Mouse (Mus musculus): ENCODE measurements at regions not wholly inside any gene's neighbourhood (a gene's known extent, or its start where the extent isn't known, plus 50 kb on each side); places are given as distances from the start of the nearest gene placed in this dataset.

GRCm38 (mm10) chr5:76080429-76080828, 59.6 kb upstream of the Srd5a3 start:
- TF ChIP-seq CTCF (IDR thresholded peaks at IDR 0.05; ENCODE audit: low read depth, low read length), result no peak
- no peak for TF ChIP-seq POLR2A (IDR thresholded peaks at IDR 0.05; ENCODE audit: borderline replicate concordance, low read depth, low read length)

Measured in bone marrow macrophage, adult 2 months (primary cell).